Mouse (Mus musculus) liver, embryonic 15.5 days (tissue): ENCODE results near the gene Il1r1. TPM values are rescaled to one million over a fixed set of nuclear protein-coding genes. Genes with fewer than 3 reads are reported as not detected.

Experiments
- ATAC-seq: fragments of 200-750 bp; cut with Nextera tagmentation; 2 replicates; pipeline ENCODE4 v1.8.0; 2017; ENCODE audit warnings: moderate number of reproducible peaks, mild to moderate bottlenecking, moderate library complexity; ENCODE audit not compliant: insufficient read depth
- H3K27ac ChIP-seq: fragments of 300-500 bp; sonication (generic); replicated peaks from 2 replicates; pipeline ENCODE4 v1.5.1; 2015; ENCODE audit warnings: mild to moderate bottlenecking, inconsistent platforms
- H3K27me3 ChIP-seq: fragments of 300-500 bp; sonication (generic); 2 replicates; pipeline ENCODE4 v1.6.1; 2015; ENCODE audit warnings: mild to moderate bottlenecking, inconsistent platforms
- H3K36me3 ChIP-seq: fragments of 300-500 bp; sonication (generic); replicated peaks from 2 replicates; pipeline ENCODE4 v1.6.1; 2015; ENCODE audit warnings: moderate library complexity, mild to moderate bottlenecking, inconsistent platforms
- H3K4me1 ChIP-seq: fragments of 300-500 bp; sonication (generic); replicated peaks from 2 replicates; pipeline ENCODE4 v1.6.1; 2015; ENCODE audit warnings: inconsistent platforms
- H3K4me2 ChIP-seq: fragments of 300-500 bp; sonication (generic); 2 replicates; pipeline ENCODE4 v1.6.1; 2015; ENCODE audit warnings: moderate library complexity, mild to moderate bottlenecking, inconsistent platforms
- H3K4me3 ChIP-seq: fragments of 300-500 bp; sonication (generic); replicated peaks from 2 replicates; pipeline ENCODE4 v1.5.1; 2015; ENCODE audit warnings: mild to moderate bottlenecking, inconsistent platforms
- H3K9ac ChIP-seq: fragments of 300-500 bp; sonication (generic); 2 replicates; pipeline ENCODE4 v1.6.1; 2015; ENCODE audit warnings: moderate library complexity, mild to moderate bottlenecking, inconsistent platforms
- H3K9me3 ChIP-seq: fragments of 300-500 bp; sonication (generic); replicated peaks from 2 replicates; pipeline ENCODE4 v1.6.1; 2016; ENCODE audit warnings: inconsistent platforms
- WGBS: fragments of 180-500 bp; shearing (Covaris S2); methylation state at CpG from one replicate; pipeline ENCODE4 v1.1.7; 2015; ENCODE audit warnings: mixed read lengths; ENCODE audit not compliant: insufficient replicate concordance; 5-methylcytosine and 5-hydroxymethylcytosine counted together
- polyA plus RNA-seq: library from polyadenylated mRNA; unstranded; fragments of >200 nt; fragmentation: Nextera tagmentation; extraction: Ambion mirVana; gene quantifications from 2 replicates; pipeline ENCODE4 v1.2.1, GENCODE M21; 2015

Gene Il1r1
- polyA plus RNA-seq, 1 experiment from 2014 or later: 7.5 TPM

DNA sequence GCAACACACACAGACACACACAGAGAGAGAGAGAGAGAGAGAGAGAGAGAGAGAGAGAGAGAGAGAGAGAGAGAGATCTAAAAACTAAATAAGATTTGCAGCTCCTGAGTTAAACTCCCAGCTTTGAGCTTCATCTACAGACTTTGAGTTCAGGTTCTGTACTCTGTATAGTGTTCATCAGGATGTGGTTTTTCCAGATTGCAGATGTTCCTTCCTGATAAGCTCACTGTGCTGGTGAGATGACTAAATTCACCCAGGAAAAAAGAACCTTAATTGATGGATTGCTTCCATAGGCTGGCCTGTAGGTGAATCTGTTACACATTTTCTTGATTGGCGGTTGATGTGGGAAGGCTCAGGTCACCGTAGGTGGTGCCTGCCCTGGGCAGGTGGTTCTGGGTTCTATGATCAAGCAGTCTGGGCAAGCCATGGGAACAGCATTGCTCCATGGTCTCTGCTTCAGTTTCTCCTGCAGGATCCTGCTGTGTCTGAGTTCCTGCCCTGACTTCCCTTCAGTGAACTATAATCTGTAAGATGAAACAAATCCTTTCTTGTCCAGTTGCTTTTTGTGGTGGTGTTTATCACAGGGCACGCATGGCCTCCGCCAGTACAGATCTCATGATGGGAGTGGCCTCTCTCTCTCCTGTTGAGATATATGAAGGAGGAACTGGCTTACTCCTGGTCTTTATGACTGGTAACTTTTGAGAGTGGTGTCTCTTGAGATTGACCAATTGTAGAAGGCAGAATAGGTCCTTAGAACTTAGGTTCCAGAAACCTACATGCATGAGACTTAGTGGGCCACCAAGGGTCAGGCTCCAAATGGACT, 11.3 kb upstream of the Il1r1 start:
- H3K4me3 ChIP-seq: no peak overlapping the region
- no peaks in the 10 kb centered on the region for H3K27me3 ChIP-seq
- peaks cover 3% of the 10 kb centered on the region; the same call in 1 of the 2 replicates for H3K4me1 ChIP-seq
- H3K9me3 ChIP-seq: no peaks in the 10 kb centered on the region
- no peak overlapping the region for H3K4me2 ChIP-seq
- ATAC-seq: no peak
- no peak overlapping the region for H3K27ac ChIP-seq
- H3K36me3 ChIP-seq: no peaks in the 10 kb centered on the region
- no peak overlapping the region for H3K9ac ChIP-seq
- 20% methylated on average over 4 of the region's 4 CpGs for WGBS

DNA sequence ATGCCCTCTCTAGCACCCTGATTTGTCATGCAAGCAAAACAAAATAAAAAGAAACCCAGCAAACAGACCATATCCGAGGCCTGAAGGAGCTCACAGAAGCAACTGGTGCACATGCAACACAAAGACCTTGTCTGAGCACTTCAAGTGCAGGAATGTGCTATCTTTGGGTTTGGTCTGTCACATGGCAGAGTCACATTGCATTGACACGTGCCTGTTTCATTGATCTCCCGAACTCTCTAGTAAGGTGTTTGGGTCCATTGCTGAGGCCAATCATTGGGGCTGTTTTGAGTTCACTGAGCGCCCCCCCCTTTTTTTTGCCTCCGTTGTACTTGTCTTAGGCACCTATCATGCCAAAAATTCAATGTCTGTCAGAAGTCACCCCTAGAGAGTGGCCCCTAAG, 7.4 kb upstream of the Il1r1 start:
- no peak overlapping the region for H3K4me2 ChIP-seq
- H3K9ac ChIP-seq: no peak overlapping the region
- H3K4me3 ChIP-seq: no peak overlapping the region
- no peaks in the 10 kb centered on the region for H3K27me3 ChIP-seq
- 54% methylated on average over 5 of the region's 5 CpGs for WGBS
- H3K4me1 ChIP-seq: peaks cover 3% of the 10 kb centered on the region; the same call in 1 of the 2 replicates
- H3K36me3 ChIP-seq: no peaks in the 10 kb centered on the region
- no peak for ATAC-seq
- H3K9me3 ChIP-seq: no peaks in the 10 kb centered on the region
- H3K27ac ChIP-seq: no peak overlapping the region

DNA sequence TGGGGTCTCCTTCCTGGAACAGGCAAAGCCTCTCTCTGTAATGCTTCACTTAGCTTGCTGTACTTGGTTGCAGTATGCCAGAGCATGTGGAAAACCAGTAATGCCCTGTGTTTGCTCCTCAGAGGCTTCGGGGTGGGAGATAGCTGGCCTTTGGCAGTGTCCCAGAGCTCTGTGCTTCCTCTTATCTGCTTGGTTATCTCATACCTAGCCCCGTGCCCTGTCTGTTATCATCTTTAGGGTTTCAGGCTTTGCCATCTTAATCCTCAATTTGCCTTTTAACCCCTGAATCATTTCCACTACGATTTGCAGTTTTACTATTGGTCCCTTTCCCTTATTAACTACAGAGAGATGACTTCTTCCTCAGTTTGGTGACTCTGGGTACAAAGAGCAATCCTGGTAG, 6.3 kb upstream of the Il1r1 start:
- Histone ChIP-seq H3K4me3 (no peak overlapping the region), H3K36me3 (no peaks in the 10 kb centered on the region), H3K9ac (no peak overlapping the region), H3K4me1 (peaks cover under 1% of the 10 kb centered on the region; the same call in 1 of the 2 replicates), H3K9me3 (no peaks in the 10 kb centered on the region), H3K27ac (no peak overlapping the region), H3K27me3 (no peaks in the 10 kb centered on the region), H3K4me2 (no peak overlapping the region)
- no peak for ATAC-seq
- WGBS: 36% methylated on average over 3 of the region's 3 CpGs

- Histone ChIP-seq H3K27ac (no peak overlapping the region), H3K4me2 (no peak overlapping the region), H3K9me3 (no peaks in the 10 kb centered on the region), H3K4me3 (no peak overlapping the region), H3K27me3 (no peaks in the 10 kb centered on the region), H3K4me1 (peaks cover 7% of the 10 kb centered on the region), H3K9ac (no peak overlapping the region), H3K36me3 (no peaks in the 10 kb centered on the region)
- 38% methylated on average over 1 of the region's 1 CpGs for WGBS
- ATAC-seq: no peak
These were observed 4.3 kb upstream of the Il1r1 start for GRCm38 (mm10) chr1:40220549-40220948.

GRCm38 (mm10) chr1:40221864-40222263, 3.0 kb upstream of the Il1r1 start:
- H3K27me3 ChIP-seq: no peaks in the 10 kb centered on the region
- H3K9me3 ChIP-seq: no peaks in the 10 kb centered on the region
- WGBS: 47% methylated on average over 4 of the region's 4 CpGs
- H3K4me3 ChIP-seq: no peak overlapping the region
- ATAC-seq: no peak
- peaks cover 7% of the 10 kb centered on the region for H3K4me1 ChIP-seq
- no peak overlapping the region for H3K9ac ChIP-seq
- no peak overlapping the region for H3K27ac ChIP-seq
- no peak overlapping the region for H3K4me2 ChIP-seq
- H3K36me3 ChIP-seq: no peaks in the 10 kb centered on the region

DNA sequence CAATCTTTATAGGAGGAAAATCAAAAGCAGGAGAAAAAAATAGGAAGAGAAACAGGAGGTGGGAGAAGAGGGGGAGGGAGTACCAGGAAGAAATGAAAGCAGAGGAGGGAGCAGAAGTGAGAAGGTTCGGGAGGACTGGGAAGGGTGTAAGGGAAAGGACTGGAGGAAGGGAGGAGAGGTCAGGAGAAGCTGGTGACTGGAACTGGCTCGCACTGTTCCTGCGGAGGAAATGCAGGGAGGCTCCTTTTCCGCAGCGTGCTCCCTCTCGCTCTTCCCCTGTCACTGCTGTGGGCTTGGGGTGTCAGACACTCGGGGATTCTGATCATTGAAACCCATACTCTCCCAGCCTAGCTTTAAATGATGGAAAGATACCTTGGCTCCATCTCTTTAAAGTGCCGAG, 2.2 kb upstream of the Il1r1 start:
- WGBS: 67% methylated on average over 8 of the region's 8 CpGs

DNA sequence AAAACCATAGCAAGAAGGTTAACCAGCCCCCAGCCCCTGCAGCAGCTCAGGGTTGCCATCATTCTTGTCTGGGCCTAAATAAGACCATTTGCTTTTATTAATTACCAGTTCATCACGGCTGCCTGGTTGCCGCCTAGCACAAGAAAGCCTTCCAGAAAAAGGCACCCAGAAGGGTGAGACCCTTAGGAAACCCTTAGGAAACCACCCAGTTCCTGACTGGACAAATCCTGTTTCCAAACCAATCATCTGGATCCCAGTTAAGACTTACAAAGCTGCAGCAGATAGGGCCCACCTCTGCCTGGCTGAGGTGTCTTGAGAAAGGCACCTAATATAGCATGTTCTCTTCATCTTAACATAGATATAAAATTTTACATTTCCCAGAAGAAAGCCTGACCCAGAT, 1.3 kb upstream of the Il1r1 start:
- peaks cover 17% of the 10 kb centered on the region for H3K4me1 ChIP-seq
- no peak overlapping the region; the same call in 1 of the 2 replicates for H3K27ac ChIP-seq
- H3K9ac ChIP-seq: no peak overlapping the region
- no peak overlapping the region for H3K4me3 ChIP-seq
- no peaks in the 10 kb centered on the region for H3K9me3 ChIP-seq
- 79% methylated on average over 2 of the region's 2 CpGs for WGBS
- H3K27me3 ChIP-seq: no peaks in the 10 kb centered on the region
- H3K36me3 ChIP-seq: no peaks in the 10 kb centered on the region
- ATAC-seq: no peak
- no peak overlapping the region for H3K4me2 ChIP-seq

More for the DNA sequence above, 2.2 kb upstream of the Il1r1 start:
- H3K9ac ChIP-seq: no peak overlapping the region
- no peak overlapping the region for H3K4me2 ChIP-seq
- H3K4me1 ChIP-seq: peaks cover 10% of the 10 kb centered on the region
- H3K27ac ChIP-seq: no peak overlapping the region
- no peak overlapping the region for H3K4me3 ChIP-seq
- H3K27me3 ChIP-seq: no peaks in the 10 kb centered on the region
- no peak for ATAC-seq
- no peaks in the 10 kb centered on the region for H3K9me3 ChIP-seq
- no peaks in the 10 kb centered on the region for H3K36me3 ChIP-seq

DNA sequence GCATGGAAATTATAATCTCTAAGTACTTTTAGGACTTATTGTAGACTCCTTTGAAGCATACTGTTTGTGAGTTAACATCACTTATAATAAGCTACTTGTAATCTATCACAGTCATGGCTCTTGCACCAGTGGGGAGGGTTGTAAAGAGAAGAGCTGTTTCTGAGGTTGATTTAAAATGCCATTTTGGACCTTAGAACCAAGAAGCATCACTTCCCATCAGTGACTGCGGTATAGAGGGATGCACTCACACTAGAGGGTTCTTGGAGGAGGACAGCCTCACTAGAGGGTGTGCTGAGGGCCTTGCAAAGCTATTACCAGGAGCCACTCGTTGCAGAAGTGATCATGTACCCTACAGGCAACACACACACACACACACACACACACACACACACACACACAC, 700 bp downstream of the Il1r1 start:
- Histone ChIP-seq H3K4me2 (peak overlapping the region; percentile 39; the same call in 1 of the 2 replicates), H3K36me3 (no peaks in the 10 kb centered on the region), H3K4me1 (peaks cover 37% of the 10 kb centered on the region), H3K9ac (no peak overlapping the region), H3K4me3 (no peak overlapping the region), H3K27me3 (no peaks in the 10 kb centered on the region), H3K27ac (0 out of 2 replicates have a peak overlapping the region, but pooled peaks have one; percentile 61), H3K9me3 (no peaks in the 10 kb centered on the region)
- no peak for ATAC-seq
- 48% methylated on average over 2 of the region's 2 CpGs for WGBS

DNA sequence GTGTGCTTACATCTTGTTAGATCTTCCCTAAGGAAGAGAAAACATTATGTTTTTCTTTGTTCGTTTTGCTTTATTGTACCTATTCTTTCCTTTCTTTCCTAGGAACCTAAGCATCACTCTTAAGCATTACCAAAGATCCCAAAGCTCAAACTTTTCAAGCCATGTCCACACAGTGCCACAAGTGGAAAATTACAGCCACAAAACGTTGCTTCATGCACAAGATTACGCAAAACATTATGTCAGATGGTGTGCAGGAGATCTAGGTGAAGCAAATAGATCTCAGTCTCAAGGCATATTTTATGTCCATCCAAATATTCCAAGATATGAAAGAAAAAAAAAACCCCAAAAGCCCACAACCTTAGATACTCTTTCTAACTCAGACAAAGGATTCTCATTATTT, 4.2 kb downstream of the Il1r1 start:
- H3K27me3 ChIP-seq: no peaks in the 10 kb centered on the region
- WGBS: 58% methylated on average over 3 of the region's 3 CpGs
- H3K36me3 ChIP-seq: no peaks in the 10 kb centered on the region
- no peaks in the 10 kb centered on the region for H3K9me3 ChIP-seq
- no peak overlapping the region for H3K4me3 ChIP-seq
- peak overlapping the region; percentile 35; the same call in 1 of the 2 replicates for H3K27ac ChIP-seq
- H3K4me1 ChIP-seq: peaks cover 53% of the 10 kb centered on the region
- no peak overlapping the region for H3K9ac ChIP-seq
- H3K4me2 ChIP-seq: no peak overlapping the region
- no peak for ATAC-seq

- peak; percentile 63 for ATAC-seq
- 64% methylated on average over 3 of the region's 3 CpGs for WGBS
- Histone ChIP-seq H3K27me3 (no peaks in the 10 kb centered on the region), H3K27ac (peak overlapping the region; percentile 85), H3K9me3 (no peaks in the 10 kb centered on the region), H3K9ac (peak overlapping the region; percentile 19; the same call in 1 of the 2 replicates), H3K4me1 (peaks cover 47% of the 10 kb centered on the region), H3K4me2 (peak overlapping the region; percentile 50), H3K4me3 (no peak overlapping the region), H3K36me3 (no peaks in the 10 kb centered on the region)
These were observed 4.9 kb downstream of the Il1r1 start for GRCm38 (mm10) chr1:40229771-40230280.

GRCm38 (mm10) chr1:40230336-40230735, 5.5 kb downstream of the Il1r1 start:
- Histone ChIP-seq H3K36me3 (no peaks in the 10 kb centered on the region), H3K4me1 (peaks cover 45% of the 10 kb centered on the region), H3K4me3 (no peak overlapping the region), H3K27ac (peak overlapping the region; percentile 85), H3K4me2 (peak overlapping the region; percentile 50), H3K9me3 (no peaks in the 10 kb centered on the region), H3K27me3 (no peaks in the 10 kb centered on the region), H3K9ac (peak overlapping the region; percentile 19; the same call in 1 of the 2 replicates)
- WGBS: 18% methylated on average over 7 of the region's 7 CpGs
- peak; percentile 97 for ATAC-seq
